Mouse (Mus musculus): Measurements from ENCODE around the gene Ctnna2. TPM values are rescaled to one million over a fixed set of nuclear protein-coding genes. Genes with fewer than 3 reads are reported as not detected.

Ctnna2 gene
- polyA plus RNA-seq, 1 experiment from 2014 or later: not detected

DNA sequence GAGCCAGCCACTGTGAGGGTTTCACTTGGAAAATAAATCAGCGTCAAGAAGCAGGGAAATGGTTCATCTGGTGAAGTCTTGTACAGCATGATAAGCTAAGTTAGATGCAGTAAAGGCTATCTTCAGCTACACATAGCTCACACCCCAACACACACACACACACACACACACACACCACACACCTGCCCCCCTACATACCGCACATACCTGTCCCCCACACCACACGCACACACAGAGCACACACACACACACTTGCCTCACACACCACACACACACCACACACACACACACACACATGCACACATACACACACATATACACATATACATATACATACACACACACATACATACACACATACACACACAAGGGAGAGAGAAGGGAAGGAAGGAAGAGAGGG, 142.0 kb downstream of the Ctnna2 start:
- 83% methylated on average over 3 of the region's 3 CpGs for WGBS (ENCODE audit: insufficient replicate concordance)
- H3K4me1 ChIP-seq (ENCODE audit: insufficient read depth): no peaks in the 10 kb centered on the region
- no peak for ATAC-seq
- DNase-seq: no peak
- no peak overlapping the region for H3K4me2 ChIP-seq (ENCODE audit: low read depth, low read length)
- H3K36me3 ChIP-seq (replicated peaks; ENCODE audit: insufficient read depth, low read length): no peaks in the 10 kb centered on the region
- H3K27ac ChIP-seq (ENCODE audit: low read depth): no peak overlapping the region
- no peak overlapping the region for H3K4me3 ChIP-seq (ENCODE audit: low read depth, low read length)
- no peaks in the 10 kb centered on the region for H3K9me3 ChIP-seq (ENCODE audit: low read length)
- H3K27me3 ChIP-seq (ENCODE audit: insufficient read depth, low read length): no peaks in the 10 kb centered on the region
- TF ChIP-seq EP300 (IDR thresholded peaks at IDR 0.05; ENCODE audit: low read depth) (no peak), CTCF (IDR thresholded peaks at IDR 0.05; ENCODE audit: low read depth) (no peak)
- H3K9ac ChIP-seq (replicated peaks): no peak overlapping the region

DNA sequence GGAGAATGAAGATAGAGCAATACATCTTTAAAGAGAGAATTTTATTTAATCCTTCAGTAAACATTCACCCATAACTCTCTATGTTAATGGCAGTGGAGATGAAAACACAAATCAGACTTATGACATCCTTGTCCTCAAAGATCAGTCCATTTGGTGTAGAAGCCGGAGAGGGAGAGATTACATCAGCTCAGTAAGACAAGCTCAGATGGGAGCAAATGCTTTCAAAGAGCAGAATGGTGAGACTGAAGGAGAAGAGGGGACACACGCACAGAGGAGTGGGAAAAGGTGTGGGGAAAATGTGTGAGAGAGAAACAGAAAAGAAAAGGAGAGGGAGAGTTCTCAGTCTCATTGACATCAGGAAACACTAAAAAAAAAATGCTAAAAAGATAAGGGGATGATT, 144.8 kb downstream of the Ctnna2 start:
- Histone ChIP-seq H3K4me2 (ENCODE audit: low read depth, low read length) (no peak overlapping the region), H3K9ac (replicated peaks) (no peak overlapping the region), H3K4me3 (ENCODE audit: low read depth, low read length) (no peak overlapping the region), H3K9me3 (ENCODE audit: low read length) (no peaks in the 10 kb centered on the region), H3K27me3 (ENCODE audit: insufficient read depth, low read length) (no peaks in the 10 kb centered on the region), H3K4me1 (ENCODE audit: insufficient read depth) (no peaks in the 10 kb centered on the region), H3K27ac (ENCODE audit: low read depth) (no peak overlapping the region), H3K36me3 (replicated peaks; ENCODE audit: insufficient read depth, low read length) (no peaks in the 10 kb centered on the region)
- ATAC-seq (no peak), DNase-seq (no peak)
- 61% methylated on average over 2 of the region's 2 CpGs for WGBS (ENCODE audit: insufficient replicate concordance)
- TF ChIP-seq CTCF (IDR thresholded peaks at IDR 0.05; ENCODE audit: low read depth) (no peak), EP300 (IDR thresholded peaks at IDR 0.05; ENCODE audit: low read depth) (no peak)

GRCm38 (mm10) chr6:77827526-77827925, 152.0 kb downstream of the Ctnna2 start:
- no peaks in the 10 kb centered on the region for H3K4me1 ChIP-seq (ENCODE audit: insufficient read depth)
- no peaks in the 10 kb centered on the region for H3K9me3 ChIP-seq (ENCODE audit: low read length)
- no peak overlapping the region for H3K4me3 ChIP-seq (ENCODE audit: low read depth, low read length)
- TF ChIP-seq CTCF (IDR thresholded peaks at IDR 0.05; ENCODE audit: low read depth) (no peak), EP300 (IDR thresholded peaks at IDR 0.05; ENCODE audit: low read depth) (no peak)
- 77% methylated on average over 1 of the region's 1 CpGs for WGBS (ENCODE audit: insufficient replicate concordance)
- H3K27ac ChIP-seq (ENCODE audit: low read depth): no peak overlapping the region
- H3K36me3 ChIP-seq (replicated peaks; ENCODE audit: insufficient read depth, low read length): no peaks in the 10 kb centered on the region
- no peak overlapping the region for H3K9ac ChIP-seq (replicated peaks)
- DNase-seq (no peak), ATAC-seq (no peak)
- no peaks in the 10 kb centered on the region for H3K27me3 ChIP-seq (ENCODE audit: insufficient read depth, low read length)
- no peak overlapping the region for H3K4me2 ChIP-seq (ENCODE audit: low read depth, low read length)

GRCm38 (mm10) chr6:77817116-77817515, 162.4 kb downstream of the Ctnna2 start:
- WGBS (ENCODE audit: insufficient replicate concordance): 66% methylated on average over 3 of the region's 3 CpGs
- Histone ChIP-seq H3K4me2 (ENCODE audit: low read depth, low read length) (no peak overlapping the region), H3K9ac (replicated peaks) (no peak overlapping the region), H3K27me3 (ENCODE audit: insufficient read depth, low read length) (no peaks in the 10 kb centered on the region), H3K27ac (ENCODE audit: low read depth) (no peak overlapping the region), H3K9me3 (ENCODE audit: low read length) (no peaks in the 10 kb centered on the region), H3K36me3 (replicated peaks; ENCODE audit: insufficient read depth, low read length) (no peaks in the 10 kb centered on the region), H3K4me1 (ENCODE audit: insufficient read depth) (no peaks in the 10 kb centered on the region), H3K4me3 (ENCODE audit: low read depth, low read length) (no peak overlapping the region)
- ATAC-seq (no peak), DNase-seq (no peak)
- TF ChIP-seq CTCF (IDR thresholded peaks at IDR 0.05; ENCODE audit: low read depth) (no peak), EP300 (IDR thresholded peaks at IDR 0.05; ENCODE audit: low read depth) (no peak)

DNA sequence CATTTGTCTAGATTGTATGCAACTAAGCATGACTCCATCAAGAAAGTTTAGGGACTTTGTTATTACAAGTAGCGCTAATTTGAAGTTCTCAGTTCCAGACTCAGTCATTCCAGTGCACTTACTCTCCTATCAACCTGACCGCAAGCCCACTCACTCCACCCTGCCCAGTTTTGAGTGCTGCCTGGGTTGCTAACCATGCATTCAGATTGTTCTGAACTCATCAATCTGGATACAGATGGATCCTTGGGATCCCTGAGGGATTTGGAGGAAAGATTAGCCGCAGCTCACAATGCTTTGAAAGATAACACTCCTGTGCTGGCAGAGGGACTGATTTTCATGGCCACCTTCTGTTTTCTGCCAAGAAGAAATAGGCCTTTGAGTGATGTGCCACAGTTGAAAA, 168.5 kb downstream of the Ctnna2 start:
- Histone ChIP-seq H3K27me3 (ENCODE audit: insufficient read depth, low read length) (no peaks in the 10 kb centered on the region), H3K9me3 (ENCODE audit: low read length) (no peaks in the 10 kb centered on the region), H3K9ac (replicated peaks) (no peak overlapping the region), H3K27ac (ENCODE audit: low read depth) (no peak overlapping the region), H3K4me2 (ENCODE audit: low read depth, low read length) (no peak overlapping the region), H3K4me3 (ENCODE audit: low read depth, low read length) (no peak overlapping the region), H3K4me1 (ENCODE audit: insufficient read depth) (no peaks in the 10 kb centered on the region), H3K36me3 (replicated peaks; ENCODE audit: insufficient read depth, low read length) (no peaks in the 10 kb centered on the region)
- WGBS (ENCODE audit: insufficient replicate concordance): 81% methylated on average over 3 of the region's 3 CpGs
- DNase-seq (no peak), ATAC-seq (no peak)
- TF ChIP-seq CTCF (IDR thresholded peaks at IDR 0.05; ENCODE audit: low read depth): no peak
- TF ChIP-seq EP300 (IDR thresholded peaks at IDR 0.05; ENCODE audit: low read depth): no peak

DNA sequence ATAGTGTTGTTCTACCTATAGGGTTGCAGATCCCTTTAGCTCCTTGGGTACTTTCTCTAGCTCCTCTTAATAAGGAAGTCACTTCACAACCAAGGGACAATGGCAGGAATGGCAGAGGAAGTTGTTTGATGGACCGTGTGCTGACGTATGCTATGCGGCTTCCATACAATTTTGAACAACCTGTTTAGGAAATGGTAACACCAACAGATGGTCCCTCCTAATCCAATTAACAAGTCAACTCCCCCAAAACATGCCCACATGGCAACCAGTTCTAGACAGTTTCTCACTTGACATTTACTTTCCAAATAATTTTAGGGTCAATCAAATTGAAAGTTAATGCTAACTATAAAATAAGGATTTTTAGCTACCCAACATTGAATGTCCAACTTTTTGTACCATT, 176.9 kb downstream of the Ctnna2 start:
- no peak for TF ChIP-seq EP300 (IDR thresholded peaks at IDR 0.05; ENCODE audit: low read depth)
- no peak for TF ChIP-seq CTCF (IDR thresholded peaks at IDR 0.05; ENCODE audit: low read depth)
- H3K4me1 ChIP-seq (ENCODE audit: insufficient read depth): no peaks in the 10 kb centered on the region
- DNase-seq (no peak), ATAC-seq (no peak)
- H3K36me3 ChIP-seq (replicated peaks; ENCODE audit: insufficient read depth, low read length): no peaks in the 10 kb centered on the region
- no peak overlapping the region for H3K4me3 ChIP-seq (ENCODE audit: low read depth, low read length)
- H3K4me2 ChIP-seq (ENCODE audit: low read depth, low read length): no peak overlapping the region
- no peaks in the 10 kb centered on the region for H3K9me3 ChIP-seq (ENCODE audit: low read length)
- H3K27ac ChIP-seq (ENCODE audit: low read depth): no peak overlapping the region
- 79% methylated on average over 3 of the region's 3 CpGs for WGBS (ENCODE audit: insufficient replicate concordance)
- H3K9ac ChIP-seq (replicated peaks): no peak overlapping the region
- no peaks in the 10 kb centered on the region for H3K27me3 ChIP-seq (ENCODE audit: insufficient read depth, low read length)

DNA sequence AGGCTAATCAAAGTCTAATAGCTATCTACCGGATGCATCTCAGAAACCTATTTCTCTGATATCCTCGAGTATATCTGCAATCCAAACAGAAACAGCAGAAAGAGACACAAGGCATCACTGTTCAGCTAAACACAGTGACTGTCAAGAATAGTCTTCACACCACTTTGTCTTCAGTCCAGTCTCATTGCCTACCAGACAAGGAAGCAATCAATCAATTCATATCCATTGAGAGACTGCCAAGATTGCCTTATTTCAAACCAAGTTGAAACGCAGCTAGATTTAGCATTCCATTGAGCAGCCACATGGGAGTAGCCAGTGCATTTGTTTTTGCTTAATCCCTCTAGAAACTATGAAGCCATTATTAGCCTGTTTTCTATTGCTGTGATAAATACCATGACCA, 196.2 kb downstream of the Ctnna2 start:
- WGBS (ENCODE audit: insufficient replicate concordance): 61% methylated on average over 3 of the region's 3 CpGs
- Histone ChIP-seq H3K4me2 (ENCODE audit: low read depth, low read length) (no peak overlapping the region), H3K4me3 (ENCODE audit: low read depth, low read length) (no peak overlapping the region), H3K27ac (ENCODE audit: low read depth) (no peak overlapping the region), H3K27me3 (ENCODE audit: insufficient read depth, low read length) (no peaks in the 10 kb centered on the region), H3K4me1 (ENCODE audit: insufficient read depth) (no peaks in the 10 kb centered on the region), H3K9ac (replicated peaks) (no peak overlapping the region), H3K9me3 (ENCODE audit: low read length) (no peaks in the 10 kb centered on the region), H3K36me3 (replicated peaks; ENCODE audit: insufficient read depth, low read length) (no peaks in the 10 kb centered on the region)
- TF ChIP-seq CTCF (IDR thresholded peaks at IDR 0.05; ENCODE audit: low read depth) (no peak), EP300 (IDR thresholded peaks at IDR 0.05; ENCODE audit: low read depth) (no peak)
- DNase-seq (no peak), ATAC-seq (no peak)

All from liver, postnatal 0 days (tissue).